Mouse (Mus musculus) liver (tissue): ENCODE measurements at regions not wholly inside any gene's neighbourhood (a gene's known extent, or its start where the extent isn't known, plus 50 kb on each side); places are given as distances from the start of the nearest gene placed in this dataset.
"Not testable (repeated sequence)": the region's sequence is repeated elsewhere in the genome, so short reads cannot be mapped to it uniquely, and the experiment has no call there.

Experiments
- DNase-seq: peaks from one replicate; pipeline ENCODE4 v3.0.0-alpha.2; 2020; ENCODE audit warnings: mixed read lengths

- no peak for DNase-seq
Observed at GRCm38 (mm10) chr15:8831720-8832620, 121.4 kb upstream of the Slc1a3 start.

- DNase-seq, result no peak
Observed at GRCm38 (mm10) chr15:8824861-8825260, 114.3 kb upstream of the Slc1a3 start.

- not testable (repeated sequence) for DNase-seq
Observed at GRCm38 (mm10) chr15:8822795-8823194, 112.2 kb upstream of the Slc1a3 start.

GRCm38 (mm10) chr15:8817542-8817941, 107.0 kb upstream of the Slc1a3 start:
- no peak for DNase-seq

- no peak for DNase-seq
Observed at GRCm38 (mm10) chr15:8816501-8817368, 106.2 kb upstream of the Slc1a3 start.

- DNase-seq, result no peak
Observed at GRCm38 (mm10) chr15:8815958-8816357, 105.4 kb upstream of the Slc1a3 start.

- no peak for DNase-seq
Observed at GRCm38 (mm10) chr15:8815277-8815676, 104.7 kb upstream of the Slc1a3 start.

- DNase-seq, result no peak
Observed at GRCm38 (mm10) chr15:8806354-8806753, 95.8 kb upstream of the Slc1a3 start.

- not testable (repeated sequence) for DNase-seq
Observed at GRCm38 (mm10) chr15:8805565-8805964, 95.0 kb upstream of the Slc1a3 start.

GRCm38 (mm10) chr15:8802058-8802457, 91.5 kb upstream of the Slc1a3 start:
- DNase-seq, result no peak

- no peak for DNase-seq
Observed at GRCm38 (mm10) chr15:8797015-8797414, 86.5 kb upstream of the Slc1a3 start.

GRCm38 (mm10) chr15:8792106-8792505, 81.5 kb upstream of the Slc1a3 start:
- no peak for DNase-seq

- DNase-seq, result no peak
Observed at GRCm38 (mm10) chr15:8789924-8790323, 79.4 kb upstream of the Slc1a3 start.

GRCm38 (mm10) chr15:8789000-8789399, 78.4 kb upstream of the Slc1a3 start:
- no peak for DNase-seq

- DNase-seq, result no peak
Observed at GRCm38 (mm10) chr15:8785537-8785936, 75.0 kb upstream of the Slc1a3 start.

- no peak for DNase-seq
Observed at GRCm38 (mm10) chr15:8783567-8783966, 73.0 kb upstream of the Slc1a3 start.

GRCm38 (mm10) chr15:8783036-8783435, 72.5 kb upstream of the Slc1a3 start:
- no peak for DNase-seq

- DNase-seq, result no peak
Observed at GRCm38 (mm10) chr15:8782131-8782507, 71.6 kb upstream of the Slc1a3 start.

GRCm38 (mm10) chr15:8781159-8782130, 70.9 kb upstream of the Slc1a3 start:
- DNase-seq, result no peak

- DNase-seq, result no peak
Observed at GRCm38 (mm10) chr15:8780371-8780866, 69.9 kb upstream of the Slc1a3 start.

- DNase-seq, result peak; percentile 40
Observed at GRCm38 (mm10) chr15:8767624-8768571, 57.3 kb upstream of the Slc1a3 start.
